Mouse (Mus musculus): ENCODE measurements at regions not wholly inside any gene's neighbourhood (a gene's known extent, or its start where the extent isn't known, plus 50 kb on each side); places are given as distances from the start of the nearest gene placed in this dataset.

- no peaks in the 10 kb centered on the region for H3K9me3 ChIP-seq
- 82% methylated on average over 10 of the region's 10 CpGs for WGBS
- no peak for DNase-seq (ENCODE audit: low spot score)
- H3K27ac ChIP-seq (replicated peaks), result 0 out of 2 replicates have a peak overlapping the region, but pooled peaks have one; percentile 16
- H3K27me3 ChIP-seq (replicated peaks; ENCODE audit: low read depth, poor library complexity, severe bottlenecking), result peaks cover 15% of the 10 kb centered on the region; the same call in 1 of the 2 replicates
- H3K4me1 ChIP-seq, result peaks cover 24% of the 10 kb centered on the region
- H3K36me3 ChIP-seq (replicated peaks), result no peaks in the 10 kb centered on the region
- H3K4me3 ChIP-seq, result no peak overlapping the region
Measured at GRCm38 (mm10) chr9:61558621-61559020, 186.5 kb downstream of the Tle3 start.

GRCm38 (mm10) chr9:61557025-61557424, 184.9 kb downstream of the Tle3 start:
- Histone ChIP-seq H3K27ac (replicated peaks) (no peak overlapping the region), H3K9me3 (no peaks in the 10 kb centered on the region), H3K27me3 (replicated peaks; ENCODE audit: low read depth, poor library complexity, severe bottlenecking) (peaks cover 15% of the 10 kb centered on the region; the same call in 1 of the 2 replicates), H3K4me1 (peaks cover 12% of the 10 kb centered on the region), H3K36me3 (replicated peaks) (no peaks in the 10 kb centered on the region), H3K4me3 (no peak overlapping the region)
- no peak for DNase-seq (ENCODE audit: low spot score)
- 93% methylated on average over 7 of the region's 7 CpGs for WGBS

- Histone ChIP-seq H3K9me3 (no peaks in the 10 kb centered on the region), H3K4me1 (peaks cover 25% of the 10 kb centered on the region), H3K36me3 (replicated peaks) (no peaks in the 10 kb centered on the region), H3K27me3 (replicated peaks; ENCODE audit: low read depth, poor library complexity, severe bottlenecking) (peaks cover 6% of the 10 kb centered on the region; the same call in 1 of the 2 replicates), H3K27ac (replicated peaks) (no peak overlapping the region), H3K4me3 (no peak overlapping the region)
- DNase-seq (ENCODE audit: low spot score), result no peak
- WGBS, result 92% methylated on average over 8 of the region's 8 CpGs
Measured at GRCm38 (mm10) chr9:61555173-61555572, 183.0 kb downstream of the Tle3 start.

GRCm38 (mm10) chr9:61554611-61555010, 182.4 kb downstream of the Tle3 start:
- Histone ChIP-seq H3K4me3 (no peak overlapping the region), H3K4me1 (peaks cover 31% of the 10 kb centered on the region), H3K27ac (replicated peaks) (no peak overlapping the region), H3K27me3 (replicated peaks; ENCODE audit: low read depth, poor library complexity, severe bottlenecking) (peaks cover 6% of the 10 kb centered on the region; the same call in 1 of the 2 replicates), H3K36me3 (replicated peaks) (no peaks in the 10 kb centered on the region), H3K9me3 (no peaks in the 10 kb centered on the region)
- WGBS, result 83% methylated on average over 7 of the region's 7 CpGs
- DNase-seq (ENCODE audit: low spot score), result no peak

GRCm38 (mm10) chr9:61553626-61554025, 181.5 kb downstream of the Tle3 start:
- DNase-seq (ENCODE audit: low spot score), result no peak
- H3K4me3 ChIP-seq, result no peak overlapping the region
- H3K4me1 ChIP-seq, result peaks cover 33% of the 10 kb centered on the region
- no peaks in the 10 kb centered on the region for H3K36me3 ChIP-seq (replicated peaks)
- no peak overlapping the region for H3K27ac ChIP-seq (replicated peaks)
- H3K27me3 ChIP-seq (replicated peaks; ENCODE audit: low read depth, poor library complexity, severe bottlenecking), result peaks cover 6% of the 10 kb centered on the region; the same call in 1 of the 2 replicates
- H3K9me3 ChIP-seq, result no peaks in the 10 kb centered on the region
- 68% methylated on average over 5 of the region's 5 CpGs for WGBS

GRCm38 (mm10) chr9:61551361-61551760, 179.2 kb downstream of the Tle3 start:
- Histone ChIP-seq H3K4me3 (no peak overlapping the region), H3K27me3 (replicated peaks; ENCODE audit: low read depth, poor library complexity, severe bottlenecking) (peaks cover 6% of the 10 kb centered on the region; the same call in 1 of the 2 replicates), H3K27ac (replicated peaks) (no peak overlapping the region), H3K9me3 (peaks cover 6% of the 10 kb centered on the region; the same call in 1 of the 2 replicates), H3K36me3 (replicated peaks) (no peaks in the 10 kb centered on the region), H3K4me1 (peaks cover 33% of the 10 kb centered on the region)
- WGBS, result 65% methylated on average over 9 of the region's 9 CpGs
- DNase-seq (ENCODE audit: low spot score), result no peak

- no peak overlapping the region for H3K4me3 ChIP-seq
- H3K27ac ChIP-seq (replicated peaks), result 0 out of 2 replicates have a peak overlapping the region, but pooled peaks have one; percentile 36
- H3K27me3 ChIP-seq (replicated peaks; ENCODE audit: low read depth, poor library complexity, severe bottlenecking), result peaks cover 6% of the 10 kb centered on the region; the same call in 1 of the 2 replicates
- no peak for DNase-seq (ENCODE audit: low spot score)
- WGBS, result 71% methylated on average over 3 of the region's 3 CpGs
- H3K4me1 ChIP-seq, result peaks cover 42% of the 10 kb centered on the region
- H3K9me3 ChIP-seq, result peaks cover 6% of the 10 kb centered on the region; the same call in 1 of the 2 replicates
- no peaks in the 10 kb centered on the region for H3K36me3 ChIP-seq (replicated peaks)
Measured at GRCm38 (mm10) chr9:61550326-61550725, 178.2 kb downstream of the Tle3 start.

- 8% methylated on average over 5 of the region's 5 CpGs for WGBS
- DNase-seq (ENCODE audit: low spot score), result no peak
- Histone ChIP-seq H3K27ac (replicated peaks) (0 out of 2 replicates have a peak overlapping the region, but pooled peaks have one; percentile 35), H3K4me3 (no peak overlapping the region), H3K4me1 (peaks cover 42% of the 10 kb centered on the region), H3K27me3 (replicated peaks; ENCODE audit: low read depth, poor library complexity, severe bottlenecking) (peaks cover 6% of the 10 kb centered on the region; the same call in 1 of the 2 replicates), H3K9me3 (peaks cover 6% of the 10 kb centered on the region; the same call in 1 of the 2 replicates), H3K36me3 (replicated peaks) (no peaks in the 10 kb centered on the region)
Measured at GRCm38 (mm10) chr9:61549692-61550241, 177.6 kb downstream of the Tle3 start.

GRCm38 (mm10) chr9:61537316-61538189, 165.4 kb downstream of the Tle3 start:
- DNase-seq (ENCODE audit: low spot score), result peak; percentile 85
- peak overlapping the region; percentile 76 for H3K27ac ChIP-seq (replicated peaks)

GRCm38 (mm10) chr9:61533237-61533636, 161.1 kb downstream of the Tle3 start:
- no peak overlapping the region for H3K27ac ChIP-seq (replicated peaks)
- H3K27me3 ChIP-seq (replicated peaks; ENCODE audit: low read depth, poor library complexity, severe bottlenecking), result peaks cover 11% of the 10 kb centered on the region; the same call in 1 of the 2 replicates
- no peak overlapping the region for H3K4me3 ChIP-seq
- peaks cover 67% of the 10 kb centered on the region for H3K4me1 ChIP-seq
- H3K9me3 ChIP-seq, result no peaks in the 10 kb centered on the region
- 82% methylated on average over 9 of the region's 9 CpGs for WGBS
- DNase-seq (ENCODE audit: low spot score), result no peak
- no peaks in the 10 kb centered on the region for H3K36me3 ChIP-seq (replicated peaks)

More at GRCm38 (mm10) chr9:61537316-61538189, 165.4 kb downstream of the Tle3 start:
- Histone ChIP-seq H3K36me3 (replicated peaks) (no peaks in the 10 kb centered on the region), H3K27me3 (replicated peaks; ENCODE audit: low read depth, poor library complexity, severe bottlenecking) (peaks cover 8% of the 10 kb centered on the region; the same call in 1 of the 2 replicates), H3K9me3 (peaks cover 10% of the 10 kb centered on the region), H3K4me1 (peaks cover 44% of the 10 kb centered on the region), H3K4me3 (peak overlapping the region; percentile 37)
- 14% methylated on average over 20 of the region's 22 CpGs for WGBS

GRCm38 (mm10) chr9:61530263-61531045, 158.3 kb downstream of the Tle3 start:
- H3K36me3 ChIP-seq (replicated peaks), result no peaks in the 10 kb centered on the region
- peak; percentile 49 for DNase-seq (ENCODE audit: low spot score)
- H3K4me3 ChIP-seq, result no peak overlapping the region
- no peaks in the 10 kb centered on the region for H3K9me3 ChIP-seq
- peaks cover 65% of the 10 kb centered on the region for H3K4me1 ChIP-seq
- H3K27ac ChIP-seq (replicated peaks), result peak overlapping the region; percentile 78
- 43% methylated on average over 4 of the region's 4 CpGs for WGBS
- H3K27me3 ChIP-seq (replicated peaks; ENCODE audit: low read depth, poor library complexity, severe bottlenecking), result peaks cover 11% of the 10 kb centered on the region; the same call in 1 of the 2 replicates
